Mouse (Mus musculus) hindbrain, embryonic 16.5 days (tissue): Measurements from ENCODE around the gene Rnf130. TPM values are rescaled to one million over a fixed set of nuclear protein-coding genes. Genes with fewer than 3 reads are reported as not detected.
A peak's percentile ranks its signal among the peaks of the same experiment; 100 is the strongest.

ENCODE experiments used
- ATAC-seq: fragments of 200-750 bp; cut with Nextera tagmentation; 2 replicates; pipeline ENCODE4 v1.8.0; 2017; ENCODE audit warnings: moderate TSS enrichment, moderate library complexity
- H3K27ac ChIP-seq: fragments of 300-500 bp; sonication (generic); 2 replicates; pipeline ENCODE4 v1.5.1; 2014; ENCODE audit warnings: low read depth, mild to moderate bottlenecking, control low read depth, low read length, moderate library complexity
- H3K27me3 ChIP-seq: fragments of 300-500 bp; sonication (generic); replicated peaks from 2 replicates; pipeline ENCODE4 v1.6.1; 2014; ENCODE audit warnings: low read length; ENCODE audit not compliant: control insufficient read depth, insufficient read depth
- H3K36me3 ChIP-seq: fragments of 300-500 bp; sonication (generic); 2 replicates; pipeline ENCODE4 v1.6.1; 2014; ENCODE audit warnings: mild to moderate bottlenecking, low read length, moderate library complexity, mixed read lengths; ENCODE audit not compliant: control insufficient read depth, insufficient read depth
- H3K4me1 ChIP-seq: fragments of 300-500 bp; sonication (generic); 2 replicates; pipeline ENCODE4 v1.6.1; 2014; ENCODE audit warnings: low read depth, low read length; ENCODE audit not compliant: control insufficient read depth, insufficient read depth
- H3K4me2 ChIP-seq: fragments of 300-500 bp; sonication (generic); 2 replicates; pipeline ENCODE4 v1.6.1; 2014; ENCODE audit warnings: mild to moderate bottlenecking, low read length, control low read depth, moderate library complexity
- H3K4me3 ChIP-seq: fragments of 300-500 bp; sonication (generic); 2 replicates; pipeline ENCODE4 v1.5.1; 2014; ENCODE audit warnings: mild to moderate bottlenecking, low read length, control low read depth, moderate library complexity
- H3K9ac ChIP-seq: fragments of 300-500 bp; sonication (generic); 2 replicates; pipeline ENCODE4 v1.6.1; 2014; ENCODE audit warnings: low read depth, mild to moderate bottlenecking, control low read depth, low read length, moderate library complexity
- H3K9me3 ChIP-seq: fragments of 300-500 bp; sonication (generic); 2 replicates; pipeline ENCODE4 v1.6.1; 2014; ENCODE audit warnings: mild to moderate bottlenecking, low read length, moderate library complexity; ENCODE audit not compliant: control insufficient read depth
- WGBS: fragments of 180-500 bp; shearing (Covaris S2); extraction: QIAGEN DNeasy Blood & Tissue Kit; methylation state at CpG from one replicate; pipeline ENCODE4 v1.1.7; 2014; 5-methylcytosine and 5-hydroxymethylcytosine counted together
- microRNA counts: library from miRNA; unstranded; fragments of <30 nt; microRNA quantifications from one replicate; lab custom pipeline; 2016
- microRNA-seq: library from miRNA; unstranded; fragments of <30 nt; microRNA quantifications from one replicate; pipeline ENCODE4, GENCODE M21; 2017
- polyA plus RNA-seq: library from polyadenylated mRNA; unstranded; fragments of >200 nt; fragmentation: Nextera tagmentation; extraction: Ambion mirVana; gene quantifications from 2 replicates; pipeline ENCODE4 v1.2.1, GENCODE M21; 2015

The Rnf130 gene
- polyA plus RNA-seq, 1 experiment from 2014 or later: 32.6 TPM

- H3K27ac ChIP-seq: no peak overlapping the region
- no peaks in the 10 kb centered on the region for H3K27me3 ChIP-seq
- H3K4me2 ChIP-seq: no peak overlapping the region
- WGBS: 88% methylated on average over 9 of the region's 9 CpGs
- no peaks in the 10 kb centered on the region for H3K9me3 ChIP-seq
- H3K4me1 ChIP-seq: no peaks in the 10 kb centered on the region
- ATAC-seq: no peak
- H3K9ac ChIP-seq: no peak overlapping the region
- peaks cover 70% of the 10 kb centered on the region for H3K36me3 ChIP-seq
- no peak overlapping the region for H3K4me3 ChIP-seq
Observed at GRCm38 (mm10) chr11:50149603-50150150, 124.5 kb downstream of the Rnf130 start.

- no peaks in the 10 kb centered on the region for H3K9me3 ChIP-seq
- H3K4me2 ChIP-seq: no peak overlapping the region
- H3K4me1 ChIP-seq: no peaks in the 10 kb centered on the region
- peaks cover 61% of the 10 kb centered on the region for H3K36me3 ChIP-seq
- no peak overlapping the region for H3K27ac ChIP-seq
- 80% methylated on average over 3 of the region's 3 CpGs for WGBS
- no peak overlapping the region for H3K4me3 ChIP-seq
- no peaks in the 10 kb centered on the region for H3K27me3 ChIP-seq
- ATAC-seq: no peak
- no peak overlapping the region for H3K9ac ChIP-seq
Observed at GRCm38 (mm10) chr11:50151374-50151773, 126.2 kb downstream of the Rnf130 start.

GRCm38 (mm10) chr11:50154166-50154565 lies 129.0 kb downstream of the Rnf130 start:
- Histone ChIP-seq H3K4me2 (no peak overlapping the region), H3K4me3 (no peak overlapping the region), H3K27me3 (no peaks in the 10 kb centered on the region), H3K27ac (no peak overlapping the region), H3K36me3 (peaks cover 76% of the 10 kb centered on the region), H3K4me1 (no peaks in the 10 kb centered on the region), H3K9me3 (no peaks in the 10 kb centered on the region), H3K9ac (no peak overlapping the region)
- 67% methylated on average over 9 of the region's 9 CpGs for WGBS
- no peak for ATAC-seq

MicroRNA genes within 50 kb of the gene (microRNA counts, 519-probe panel; counts per million panel counts)
- microRNA mmu-miR-340-3p (lab: Ali Mortazavi, UCI) (2,186 counts per million, percentile 42 among the panel's probes with 10 or more counts), microRNA mmu-miR-340-5p (lab: Ali Mortazavi, UCI) (3,592 counts per million, percentile 92 among the panel's probes with 10 or more counts)

Small RNA genes within 50 kb of the gene (microRNA-seq; reads per million reads assigned to microRNA genes)
- gene Mir340: 708 reads per million, percentile 73 among the genes with 10 or more reads in this experiment

Other genes with a start within 250 kb of the Rnf130 start
- gene Gfpt2, start 231.2 kb upstream of the Rnf130 start, polyA plus RNA-seq: 6.3 and 7.2 TPM in 2 replicates
- gene Mapk9, start 178.6 kb upstream of the Rnf130 start, polyA plus RNA-seq: 69.0 and 69.9 TPM in 2 replicates
- gene Rasgef1c, start 123.5 kb upstream of the Rnf130 start, polyA plus RNA-seq: 34.7 and 36.5 TPM in 2 replicates
- 36.0 and 41.9 TPM in 2 replicates for gene Tbc1d9b, start 106.0 kb downstream of the Rnf130 start, polyA plus RNA-seq
- 33.2 and 39.1 TPM in 2 replicates for gene Mrnip, start 149.1 kb downstream of the Rnf130 start, polyA plus RNA-seq
- gene Sqstm1, start 185.5 kb downstream of the Rnf130 start, polyA plus RNA-seq: 448 and 480 TPM in 2 replicates
- 15.6 and 30.9 TPM in 2 replicates for gene Mgat4b, start 185.5 kb downstream of the Rnf130 start, polyA plus RNA-seq
- gene Ltc4s, start 213.3 kb downstream of the Rnf130 start, polyA plus RNA-seq: 2.2 and 3.4 TPM in 2 replicates